Mouse (Mus musculus) retina, adult 2 months (tissue): ENCODE data around the gene Mvb12b.
"Not testable (repeated sequence)": the region's sequence is repeated elsewhere in the genome, so short reads cannot be mapped to it uniquely, and the experiment has no call there.

ENCODE experiments used
- DNase-seq: peaks from one replicate; pipeline ENCODE4 v3.0.0-alpha.2; 2012; ENCODE audit warnings: low read depth, low spot score

Gene Mvb12b

DNA sequence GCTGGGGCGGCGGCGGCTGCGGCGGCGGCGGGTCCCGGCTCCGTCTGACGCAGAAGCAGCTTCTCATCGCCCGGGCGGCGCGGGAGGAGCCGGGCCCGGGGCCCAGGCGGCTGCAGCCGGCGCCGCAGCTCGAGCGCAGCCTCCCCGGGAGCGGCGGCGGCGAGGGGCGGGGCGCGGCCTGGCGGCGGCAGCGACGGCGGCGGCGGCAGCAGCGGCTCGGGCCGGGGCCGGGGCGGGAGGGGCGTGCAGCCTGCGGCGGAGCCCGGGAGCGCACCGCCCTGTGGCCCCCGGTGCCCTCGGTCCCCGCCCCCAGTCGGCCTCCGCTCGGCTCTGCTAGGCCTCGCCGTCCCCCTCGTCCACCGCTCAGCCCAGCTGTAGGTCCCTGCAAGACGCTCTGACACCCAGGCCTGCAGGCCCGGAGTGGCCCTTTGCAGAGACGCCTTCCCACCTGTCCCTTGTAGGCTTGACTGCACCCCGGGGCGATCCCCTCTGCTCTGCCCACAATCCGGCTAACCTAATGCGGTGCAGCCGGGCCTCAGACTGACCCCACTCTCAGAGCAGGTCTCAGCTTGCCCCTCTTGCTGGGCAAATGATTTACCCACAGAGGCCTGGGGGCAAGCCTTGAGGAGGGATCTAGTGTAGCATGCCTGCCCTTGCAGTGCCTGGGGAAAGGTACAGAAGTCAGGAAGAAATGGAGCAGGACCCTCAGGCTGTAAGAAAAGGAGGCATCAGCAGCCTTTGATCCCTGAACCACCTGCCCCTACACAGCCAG lies at the start of gene Mvb12b:
Mvb12b (minus strand) TSS at position 619 of the 772 bp plus-strand sequence.
- DNase-seq = no peak

- no peak for DNase-seq
Observed at GRCm38 (mm10) chr2:33935756-33936155, 48.0 kb upstream of the Mvb12b start.

GRCm38 (mm10) chr2:33933606-33934510 lies 46.1 kb upstream of the Mvb12b start:
- no peak for DNase-seq

- no peak for DNase-seq
Observed at GRCm38 (mm10) chr2:33931161-33931560, 43.4 kb upstream of the Mvb12b start.

DNA sequence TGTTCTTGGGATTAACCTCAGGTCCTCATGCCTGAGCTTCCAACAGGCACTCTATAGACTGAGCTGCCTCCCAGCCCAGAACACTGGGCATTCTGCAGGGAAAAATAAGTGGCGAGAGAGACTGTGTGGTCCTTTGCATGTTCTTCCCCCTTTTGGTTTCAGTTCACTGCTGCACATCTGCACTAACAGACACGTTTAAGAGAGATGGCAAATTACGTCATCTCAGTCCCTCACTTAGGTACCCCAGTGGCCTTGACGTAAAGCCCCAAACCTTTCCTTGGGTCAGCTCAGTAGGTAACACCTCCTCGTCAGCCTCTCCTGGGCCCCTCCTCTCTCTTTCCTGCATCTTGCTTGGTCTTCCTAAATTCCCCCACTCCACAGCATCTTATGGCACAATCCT lies 37.5 kb upstream of the Mvb12b start:
- no peak for DNase-seq

DNA sequence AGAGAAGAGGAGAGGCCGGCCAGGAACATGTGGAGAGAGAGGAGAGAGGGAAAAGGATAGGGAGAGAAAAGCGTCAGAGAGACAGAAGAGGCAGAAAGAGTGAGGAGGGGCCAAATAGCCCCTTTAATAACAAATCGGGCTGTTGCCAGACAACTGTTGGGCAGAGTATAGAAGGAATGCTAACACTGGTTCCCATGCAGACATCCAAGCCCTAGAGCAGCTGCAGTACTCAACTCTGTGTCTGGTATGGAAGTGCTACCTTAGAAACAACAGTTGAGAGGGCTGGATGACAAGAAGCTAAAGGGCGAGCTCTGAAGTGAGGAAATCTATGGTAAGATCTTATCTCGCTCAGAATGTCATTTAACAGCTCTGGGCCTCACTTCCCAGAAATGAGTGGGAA lies 35.7 kb upstream of the Mvb12b start:
- no peak for DNase-seq

DNA sequence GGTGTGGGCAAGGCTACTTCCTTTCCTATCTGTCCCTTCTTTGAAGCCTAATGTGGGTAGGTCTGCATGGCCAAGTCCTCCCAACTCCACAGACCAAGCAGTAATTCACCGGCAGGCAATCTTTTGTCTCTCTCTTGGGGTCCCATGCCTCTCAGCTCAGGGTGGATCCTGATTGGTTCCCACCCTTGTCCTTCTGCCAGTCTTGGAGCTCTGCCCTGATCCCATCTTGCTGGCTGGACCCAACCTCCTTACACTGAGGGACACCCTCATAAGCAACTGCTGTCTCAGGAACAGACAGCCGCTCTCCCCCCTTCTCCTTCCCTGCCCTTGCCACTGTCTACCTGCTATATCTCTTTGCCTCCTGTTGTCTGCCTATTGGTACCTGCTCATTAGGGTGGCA lies 34.7 kb upstream of the Mvb12b start:
- DNase-seq = no peak

DNA sequence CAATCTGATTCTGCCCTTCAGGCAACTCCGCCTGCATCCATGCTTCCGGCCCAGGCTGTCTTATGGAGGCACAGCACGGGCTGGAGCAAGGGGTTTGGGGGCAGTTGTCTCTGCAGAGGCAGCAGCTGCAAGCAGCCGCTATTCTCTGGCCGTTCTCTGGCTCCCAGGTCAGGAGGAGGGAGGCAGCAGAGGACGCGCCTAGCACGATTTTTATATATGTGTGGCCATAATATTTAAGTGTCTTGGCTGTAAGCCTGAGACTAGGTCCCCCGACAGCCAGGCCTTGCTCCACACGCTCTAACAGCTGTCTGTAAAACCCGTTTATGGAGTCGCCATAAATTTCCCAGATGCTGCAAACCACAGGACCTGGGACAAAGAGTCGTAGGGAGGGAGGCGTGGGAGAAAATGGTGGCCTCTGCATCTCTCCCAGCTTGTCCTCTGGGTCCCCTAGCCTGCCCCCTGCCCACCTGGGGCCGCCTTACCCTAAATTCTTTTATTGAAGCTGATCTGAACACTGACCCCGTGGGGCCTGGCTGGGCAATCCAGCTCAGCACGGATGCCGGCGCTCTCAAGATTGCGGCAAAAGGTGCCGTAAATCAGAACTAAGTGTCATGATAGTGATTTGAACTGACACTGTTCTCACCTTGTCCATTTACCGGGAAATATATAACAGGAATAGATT lies 32.3 kb upstream of the Mvb12b start:
- no peak for DNase-seq

- no peak for DNase-seq
Observed at GRCm38 (mm10) chr2:33918824-33919223, 31.1 kb upstream of the Mvb12b start.

DNA sequence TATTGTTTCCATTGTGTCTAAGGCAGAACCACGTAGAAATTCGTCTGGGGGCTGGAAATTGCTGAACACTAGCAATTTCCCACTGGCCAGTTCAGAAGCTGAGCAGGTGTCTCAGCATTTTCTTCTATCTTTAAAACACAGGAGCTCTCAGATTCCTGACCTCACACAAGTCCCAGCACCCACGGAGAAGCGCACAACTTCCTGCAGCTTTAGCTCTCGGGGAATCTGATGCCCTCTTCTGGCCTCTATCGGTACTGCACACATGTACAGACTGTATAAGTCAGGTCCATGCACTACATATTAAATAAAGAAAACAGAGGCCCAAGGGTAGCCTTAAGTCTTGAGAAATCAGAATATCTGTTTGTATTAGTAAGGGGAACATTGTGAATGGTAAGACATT lies 30.6 kb upstream of the Mvb12b start:
- peak; percentile 32 for DNase-seq

GRCm38 (mm10) chr2:33916603-33917002 lies 28.9 kb upstream of the Mvb12b start:
- DNase-seq = no peak

DNA sequence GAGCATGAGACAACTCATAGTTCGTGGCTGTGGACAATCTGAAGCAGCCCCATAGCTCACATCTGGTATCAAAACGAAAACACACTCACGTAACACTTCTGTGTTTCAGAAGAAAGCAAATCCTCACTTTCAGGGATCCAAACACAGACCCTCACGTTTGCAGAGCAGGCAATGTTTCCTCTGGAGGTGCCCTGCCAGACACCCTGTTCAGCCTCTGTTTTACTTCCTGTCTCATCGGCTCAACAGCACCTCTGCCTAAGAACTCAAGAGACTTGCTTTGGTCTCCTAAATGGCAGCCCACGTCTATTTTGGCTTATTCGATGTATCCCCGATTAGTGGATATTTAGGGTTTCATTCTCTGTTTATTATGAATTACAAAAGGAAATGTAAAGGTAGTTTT lies 27.3 kb upstream of the Mvb12b start:
- DNase-seq = no peak

GRCm38 (mm10) chr2:33914334-33914733 lies 26.6 kb upstream of the Mvb12b start:
- DNase-seq = no peak

- DNase-seq = not testable (repeated sequence)
Observed at GRCm38 (mm10) chr2:33913598-33913997, 25.9 kb upstream of the Mvb12b start.

DNA sequence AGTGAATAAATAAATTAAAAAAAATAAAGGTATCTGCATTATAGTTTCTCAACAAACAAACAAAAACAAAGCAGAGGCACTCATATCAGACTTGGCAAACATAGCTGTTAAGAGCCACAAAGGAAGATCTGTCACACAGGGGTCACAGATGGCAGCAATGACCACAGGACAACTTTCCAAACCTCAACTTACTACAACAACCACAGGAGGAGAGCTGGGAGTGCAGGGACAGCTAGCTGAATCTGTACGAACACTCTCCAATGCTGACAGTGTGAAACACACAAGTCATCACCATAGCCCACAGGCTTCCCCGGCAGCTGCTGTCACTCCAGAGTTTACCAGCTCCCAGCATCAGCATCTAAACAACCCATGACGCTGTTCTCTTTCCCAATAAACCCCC lies 25.0 kb upstream of the Mvb12b start:
- no peak for DNase-seq

GRCm38 (mm10) chr2:33908374-33908773 lies 20.6 kb upstream of the Mvb12b start:
- DNase-seq = no peak

DNA sequence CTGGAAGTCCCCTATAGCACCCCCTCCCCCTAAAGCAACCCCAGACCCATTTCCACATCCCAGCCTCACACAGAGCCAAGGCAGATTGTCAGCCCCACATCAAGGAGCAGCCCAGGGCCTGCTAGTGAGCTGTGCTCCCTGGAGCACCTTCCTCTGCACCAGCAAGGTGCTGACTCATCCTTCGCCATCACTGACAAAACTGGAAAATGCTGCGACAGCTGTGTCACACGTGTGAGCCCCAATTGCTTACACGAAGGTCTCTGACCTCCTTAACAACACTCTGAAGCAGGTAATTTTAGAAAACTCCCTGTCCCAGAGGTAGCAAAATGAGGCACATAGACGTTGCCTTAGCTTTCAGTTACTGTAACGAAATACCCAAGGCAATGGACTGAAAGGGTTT lies 19.4 kb upstream of the Mvb12b start:
- no peak for DNase-seq

- DNase-seq = no peak
Observed at GRCm38 (mm10) chr2:33895829-33896228, 8.1 kb upstream of the Mvb12b start.

DNA sequence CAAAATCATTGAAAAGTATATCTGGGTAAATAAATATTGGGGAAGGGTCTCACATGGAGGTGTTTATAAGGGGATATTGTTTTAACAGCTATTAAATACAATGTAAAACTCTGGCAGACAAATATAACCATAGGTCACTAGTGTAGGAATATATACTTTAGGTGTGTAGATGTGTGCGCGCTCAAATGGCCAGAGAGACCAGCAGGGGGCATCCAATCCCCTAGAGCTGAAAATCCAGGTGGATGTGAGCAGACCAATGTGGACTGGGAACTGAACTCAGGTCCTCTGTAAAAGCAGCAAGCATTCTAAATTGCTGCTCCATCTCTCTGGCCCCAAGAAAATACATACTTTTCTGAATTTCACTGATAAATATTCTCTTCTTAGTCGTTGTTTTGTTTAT lies 5.4 kb upstream of the Mvb12b start:
- DNase-seq = no peak

GRCm38 (mm10) chr2:33892354-33892753 lies 4.6 kb upstream of the Mvb12b start:
- DNase-seq = no peak

DNA sequence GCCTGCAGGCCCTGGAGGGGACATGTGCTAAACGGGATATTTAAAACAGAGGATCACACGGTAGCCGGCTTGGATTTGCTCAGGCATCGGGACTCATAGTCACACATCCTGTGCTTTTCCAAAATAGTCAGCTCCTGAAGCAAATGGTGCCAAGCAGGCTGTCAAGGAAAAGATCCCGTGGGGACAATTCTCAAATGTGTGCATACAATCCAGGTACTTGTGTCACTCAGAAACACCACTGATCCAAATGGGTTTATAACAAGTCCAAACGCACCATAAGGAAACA lies 297 bp upstream of the Mvb12b start:
- no peak for DNase-seq
